Mouse (Mus musculus): ENCODE measurements at regions not wholly inside any gene's neighbourhood (a gene's known extent, or its start where the extent isn't known, plus 50 kb on each side); places are given as distances from the start of the nearest gene placed in this dataset.
"Not testable (repeated sequence)": the region's sequence is repeated elsewhere in the genome, so short reads cannot be mapped to it uniquely, and the experiment has no call there.

GRCm38 (mm10) chr13:39425944-39426343 lies 465.3 kb upstream of the Slc35b3 start:
- 68% methylated on average over 6 of the region's 6 CpGs for WGBS
- Histone ChIP-seq H3K27ac (no peak overlapping the region), H3K36me3 (replicated peaks) (no peaks in the 10 kb centered on the region), H3K4me1 (no peaks in the 10 kb centered on the region), H3K27me3 (ENCODE audit: poor library complexity, severe bottlenecking) (no peaks in the 10 kb centered on the region), H3K4me3 (no peak overlapping the region), H3K9me3 (no peaks in the 10 kb centered on the region)
- DNase-seq (ENCODE audit: extremely low spot score, low spot score) = no peak

DNA sequence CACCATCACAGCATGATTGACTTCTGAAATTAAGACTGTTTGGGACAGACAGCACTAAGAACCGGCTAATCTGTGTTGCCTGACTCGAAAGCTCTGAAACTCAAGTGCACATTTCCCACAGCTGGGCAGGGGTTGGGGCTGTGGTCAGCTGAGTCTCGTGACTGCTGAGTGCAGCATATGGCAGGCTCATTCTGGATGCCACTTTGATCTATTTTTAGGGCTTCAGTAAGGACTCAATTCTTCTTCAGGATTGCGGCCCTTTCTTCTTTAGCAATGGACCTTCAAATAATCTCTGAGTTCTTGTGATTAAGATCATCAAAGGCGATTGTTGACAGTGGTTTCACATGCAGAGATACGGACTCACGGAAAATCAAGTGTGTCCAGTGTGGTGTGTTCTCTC lies 457.5 kb upstream of the Slc35b3 start:
- no peak overlapping the region for H3K4me3 ChIP-seq
- 65% methylated on average over 7 of the region's 7 CpGs for WGBS
- DNase-seq (ENCODE audit: extremely low spot score, low spot score) = no peak

GRCm38 (mm10) chr13:39411471-39412251 lies 451.0 kb upstream of the Slc35b3 start:
- 64% methylated on average over 14 of the region's 14 CpGs for WGBS
- no peaks in the 10 kb centered on the region for H3K36me3 ChIP-seq (replicated peaks)
- no peak overlapping the region for H3K4me3 ChIP-seq
- peaks cover 3% of the 10 kb centered on the region; the same call in 1 of the 2 replicates for H3K4me1 ChIP-seq
- no peaks in the 10 kb centered on the region for H3K9me3 ChIP-seq
- H3K27ac ChIP-seq = no peak overlapping the region
- H3K27me3 ChIP-seq (ENCODE audit: poor library complexity, severe bottlenecking) = peaks cover 7% of the 10 kb centered on the region
- no peak for DNase-seq (ENCODE audit: extremely low spot score, low spot score)

More for the DNA sequence above, 457.5 kb upstream of the Slc35b3 start:
- H3K4me1 ChIP-seq = 0 out of 2 replicates have a peak, but pooled peaks cover 5% of the 10 kb centered on the region
- H3K9me3 ChIP-seq = no peaks in the 10 kb centered on the region
- no peaks in the 10 kb centered on the region for H3K36me3 ChIP-seq (replicated peaks)
- H3K27me3 ChIP-seq (ENCODE audit: poor library complexity, severe bottlenecking) = no peaks in the 10 kb centered on the region
- no peak overlapping the region for H3K27ac ChIP-seq

DNA sequence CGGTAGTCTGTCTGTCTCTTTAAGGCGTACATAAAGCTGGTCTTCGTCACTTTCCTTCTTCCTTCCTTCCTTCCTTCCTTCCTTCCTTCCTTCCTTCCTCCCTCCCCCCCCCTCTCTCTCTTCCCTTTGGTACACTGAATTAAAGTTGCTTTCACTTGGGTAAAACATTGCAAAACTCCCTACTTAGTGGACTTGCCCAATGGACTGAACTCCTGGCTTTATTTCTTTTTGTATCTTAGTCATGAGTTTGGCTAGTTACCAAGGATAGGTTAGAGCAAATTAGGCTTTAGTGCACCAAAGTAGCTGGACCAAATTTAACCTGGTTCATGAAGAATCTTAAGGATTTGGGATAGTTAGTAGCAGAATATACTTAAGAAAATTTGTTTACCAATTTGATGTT lies 431.9 kb upstream of the Slc35b3 start:
- no peak for DNase-seq (ENCODE audit: extremely low spot score, low spot score)
- no peaks in the 10 kb centered on the region for H3K36me3 ChIP-seq (replicated peaks)
- H3K27me3 ChIP-seq (ENCODE audit: poor library complexity, severe bottlenecking) = no peaks in the 10 kb centered on the region
- no peaks in the 10 kb centered on the region for H3K4me1 ChIP-seq
- no peaks in the 10 kb centered on the region for H3K9me3 ChIP-seq
- 89% methylated on average over 3 of the region's 3 CpGs for WGBS
- H3K4me3 ChIP-seq = no peak overlapping the region
- H3K27ac ChIP-seq = no peak overlapping the region

DNA sequence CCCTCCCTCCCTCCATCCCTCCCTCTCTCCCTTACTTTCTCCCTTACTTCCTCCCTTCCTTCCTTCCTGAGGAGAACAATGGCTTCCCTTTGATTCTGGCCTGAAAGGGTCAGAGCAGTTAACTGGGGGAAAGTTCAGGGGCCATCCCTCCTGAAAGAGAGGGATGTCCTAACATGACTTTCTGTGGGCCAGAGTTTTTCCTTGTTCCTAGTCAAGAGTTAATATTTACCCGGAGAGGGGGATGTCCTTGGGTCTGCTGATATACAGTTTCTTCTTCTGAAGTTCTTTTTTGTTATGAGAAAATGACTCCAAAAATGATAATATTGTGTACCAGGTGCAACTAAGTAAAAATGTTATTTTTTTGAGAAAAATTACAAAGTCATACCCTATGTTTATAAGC lies 431.5 kb upstream of the Slc35b3 start:
- DNase-seq (ENCODE audit: extremely low spot score, low spot score); H3K9me3 ChIP-seq; H3K4me1 ChIP-seq; H3K4me3 ChIP-seq; H3K27ac ChIP-seq; H3K27me3 ChIP-seq (ENCODE audit: poor library complexity, severe bottlenecking); H3K36me3 ChIP-seq (replicated peaks): not testable (repeated sequence)
- WGBS = 85% methylated on average over 1 of the region's 1 CpGs

DNA sequence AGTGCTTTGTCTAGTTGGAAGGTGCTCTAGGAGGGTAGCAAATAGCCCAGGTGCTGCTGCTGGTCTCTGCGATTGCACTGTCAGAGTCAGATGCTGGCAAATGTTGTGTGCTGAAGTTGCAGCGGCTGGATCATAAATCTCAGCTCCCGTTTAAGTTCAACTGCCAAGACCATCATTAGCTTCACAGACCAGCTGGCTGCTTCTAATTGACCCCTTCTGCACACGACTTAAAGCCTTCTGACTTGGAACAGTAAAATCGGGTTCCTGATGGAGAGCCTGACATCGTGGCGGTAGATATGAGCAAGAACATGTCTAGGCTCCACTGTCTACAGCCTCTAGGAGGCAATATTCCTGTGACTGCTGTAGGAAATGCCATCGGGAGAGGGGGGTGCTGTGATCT lies 416.0 kb upstream of the Slc35b3 start:
- H3K27ac ChIP-seq = no peak overlapping the region
- WGBS = 92% methylated on average over 8 of the region's 8 CpGs
- DNase-seq (ENCODE audit: extremely low spot score, low spot score) = no peak

GRCm38 (mm10) chr13:39376269-39376668 lies 415.6 kb upstream of the Slc35b3 start:
- no peaks in the 10 kb centered on the region for H3K36me3 ChIP-seq (replicated peaks)
- H3K4me3 ChIP-seq = no peak overlapping the region
- H3K9me3 ChIP-seq = no peaks in the 10 kb centered on the region
- 94% methylated on average over 6 of the region's 6 CpGs for WGBS
- H3K4me1 ChIP-seq = no peaks in the 10 kb centered on the region
- DNase-seq (ENCODE audit: extremely low spot score, low spot score) = no peak
- no peak overlapping the region for H3K27ac ChIP-seq
- no peaks in the 10 kb centered on the region for H3K27me3 ChIP-seq (ENCODE audit: poor library complexity, severe bottlenecking)

More for the DNA sequence above, 416.0 kb upstream of the Slc35b3 start:
- Histone ChIP-seq H3K27me3 (ENCODE audit: poor library complexity, severe bottlenecking) (no peaks in the 10 kb centered on the region), H3K4me1 (no peaks in the 10 kb centered on the region), H3K36me3 (replicated peaks) (no peaks in the 10 kb centered on the region), H3K4me3 (no peak overlapping the region), H3K9me3 (no peaks in the 10 kb centered on the region)

DNA sequence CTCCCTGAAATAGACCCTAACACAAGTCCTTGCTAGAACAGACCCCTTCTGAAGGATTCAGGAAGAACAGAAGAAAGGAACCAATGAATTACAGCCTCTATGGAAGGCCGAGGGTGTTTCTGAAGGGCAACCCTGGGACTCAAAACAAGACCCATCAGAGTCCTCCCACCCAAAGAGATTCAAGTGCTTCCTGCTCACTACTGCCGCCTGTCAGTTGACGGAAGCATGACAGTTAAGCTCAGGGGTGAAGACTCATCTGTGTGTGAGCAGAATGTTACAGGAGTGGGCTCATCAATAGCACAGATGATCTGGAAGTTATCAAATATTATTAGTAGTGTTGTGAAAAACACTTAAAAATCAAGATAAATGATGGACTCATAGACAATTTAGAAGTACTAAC lies 411.9 kb upstream of the Slc35b3 start:
- Histone ChIP-seq H3K4me3 (no peak overlapping the region), H3K4me1 (no peaks in the 10 kb centered on the region), H3K27ac (no peak overlapping the region), H3K36me3 (replicated peaks) (no peaks in the 10 kb centered on the region), H3K9me3 (no peaks in the 10 kb centered on the region), H3K27me3 (ENCODE audit: poor library complexity, severe bottlenecking) (no peaks in the 10 kb centered on the region)
- DNase-seq (ENCODE audit: extremely low spot score, low spot score) = no peak
- 80% methylated on average over 3 of the region's 3 CpGs for WGBS

DNA sequence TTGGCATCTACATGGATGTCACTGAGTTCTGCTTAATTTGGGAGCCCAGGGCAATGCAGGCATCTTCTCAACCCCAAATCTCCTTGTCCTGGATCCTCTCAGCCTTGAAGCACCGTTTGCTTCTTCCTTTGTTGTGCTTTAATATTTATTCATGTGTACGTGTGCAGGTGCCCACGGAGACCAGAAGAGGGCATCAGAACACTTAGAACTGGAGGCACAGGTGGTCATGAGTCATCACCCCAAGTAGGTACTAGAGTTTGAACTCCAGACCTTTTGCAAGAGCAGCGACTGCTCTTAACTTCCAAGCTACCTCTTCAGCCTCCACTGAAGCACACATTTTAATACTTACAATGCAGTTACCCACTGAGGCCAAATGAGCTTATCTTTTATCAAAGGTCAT lies 403.0 kb upstream of the Slc35b3 start:
- 71% methylated on average over 4 of the region's 4 CpGs for WGBS
- H3K27me3 ChIP-seq (ENCODE audit: poor library complexity, severe bottlenecking) = no peaks in the 10 kb centered on the region
- H3K4me1 ChIP-seq = peaks cover 30% of the 10 kb centered on the region
- H3K36me3 ChIP-seq (replicated peaks) = no peaks in the 10 kb centered on the region
- H3K9me3 ChIP-seq = no peaks in the 10 kb centered on the region
- no peak for DNase-seq (ENCODE audit: extremely low spot score, low spot score)
- H3K27ac ChIP-seq = no peak overlapping the region
- no peak overlapping the region for H3K4me3 ChIP-seq

DNA sequence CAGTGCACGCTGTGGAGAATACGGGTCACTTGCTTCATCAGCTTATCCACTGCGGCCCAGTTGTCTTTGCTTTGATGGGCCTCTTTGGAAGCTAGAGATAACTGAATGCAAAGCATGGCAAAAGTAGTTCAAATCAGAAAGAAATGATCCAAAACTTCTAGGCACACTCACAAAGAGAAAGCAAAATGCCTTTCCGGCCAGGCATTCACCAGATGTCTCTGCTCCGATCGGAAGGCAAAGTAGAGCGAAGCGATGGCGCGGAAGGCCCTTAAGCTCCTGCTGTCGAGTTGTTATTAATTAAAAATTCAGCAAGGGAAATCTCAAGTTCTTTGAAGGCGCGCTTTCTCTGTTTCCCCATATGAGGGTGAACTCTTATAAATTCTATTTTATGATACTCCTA lies 401.9 kb upstream of the Slc35b3 start:
- no peaks in the 10 kb centered on the region for H3K9me3 ChIP-seq
- no peak overlapping the region for H3K27ac ChIP-seq
- no peak for DNase-seq (ENCODE audit: extremely low spot score, low spot score)
- peaks cover 30% of the 10 kb centered on the region for H3K4me1 ChIP-seq
- H3K27me3 ChIP-seq (ENCODE audit: poor library complexity, severe bottlenecking) = no peaks in the 10 kb centered on the region
- no peaks in the 10 kb centered on the region for H3K36me3 ChIP-seq (replicated peaks)
- WGBS = 59% methylated on average over 13 of the region's 13 CpGs
- H3K4me3 ChIP-seq = no peak overlapping the region

GRCm38 (mm10) chr13:39351606-39352005 lies 390.9 kb upstream of the Slc35b3 start:
- no peak for DNase-seq (ENCODE audit: extremely low spot score, low spot score)
- Histone ChIP-seq H3K27me3 (ENCODE audit: poor library complexity, severe bottlenecking) (no peaks in the 10 kb centered on the region), H3K4me3 (no peak overlapping the region), H3K36me3 (replicated peaks) (no peaks in the 10 kb centered on the region), H3K27ac (no peak overlapping the region), H3K9me3 (no peaks in the 10 kb centered on the region), H3K4me1 (no peaks in the 10 kb centered on the region)
- 73% methylated on average over 2 of the region's 2 CpGs for WGBS

DNA sequence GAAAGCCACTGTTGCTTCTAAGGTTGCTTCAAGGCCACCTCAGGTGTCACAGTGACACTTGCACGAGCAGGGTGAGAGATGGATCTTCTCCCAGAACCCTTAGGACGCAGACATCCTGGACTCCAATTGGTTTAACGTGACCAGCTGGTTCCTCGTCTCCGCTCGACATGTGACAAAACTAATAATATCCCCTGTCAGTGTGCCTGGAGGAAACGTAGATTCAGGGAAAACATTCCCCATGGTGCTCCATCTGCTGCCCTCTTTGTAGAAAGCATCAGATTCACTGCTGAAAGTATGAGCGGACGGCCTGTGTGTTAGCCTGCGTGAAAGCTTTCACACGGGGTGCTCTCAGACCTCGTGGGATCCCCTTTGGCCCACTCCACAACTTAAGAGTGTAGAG lies 390.0 kb upstream of the Slc35b3 start:
- WGBS = 84% methylated on average over 12 of the region's 12 CpGs
- no peak for DNase-seq (ENCODE audit: extremely low spot score, low spot score)
- no peaks in the 10 kb centered on the region for H3K4me1 ChIP-seq
- no peaks in the 10 kb centered on the region for H3K9me3 ChIP-seq
- H3K27ac ChIP-seq = no peak overlapping the region
- no peaks in the 10 kb centered on the region for H3K27me3 ChIP-seq (ENCODE audit: poor library complexity, severe bottlenecking)
- H3K4me3 ChIP-seq = no peak overlapping the region
- no peaks in the 10 kb centered on the region for H3K36me3 ChIP-seq (replicated peaks)

GRCm38 (mm10) chr13:39347761-39348160 lies 387.1 kb upstream of the Slc35b3 start:
- Histone ChIP-seq H3K4me3 (no peak overlapping the region), H3K27ac (no peak overlapping the region), H3K9me3 (no peaks in the 10 kb centered on the region), H3K36me3 (replicated peaks) (no peaks in the 10 kb centered on the region), H3K4me1 (no peaks in the 10 kb centered on the region), H3K27me3 (ENCODE audit: poor library complexity, severe bottlenecking) (no peaks in the 10 kb centered on the region)
- DNase-seq (ENCODE audit: extremely low spot score, low spot score) = no peak
- whole genome bisulfite sequencing = 91% methylated on average over 6 of the region's 6 CpGs

DNA sequence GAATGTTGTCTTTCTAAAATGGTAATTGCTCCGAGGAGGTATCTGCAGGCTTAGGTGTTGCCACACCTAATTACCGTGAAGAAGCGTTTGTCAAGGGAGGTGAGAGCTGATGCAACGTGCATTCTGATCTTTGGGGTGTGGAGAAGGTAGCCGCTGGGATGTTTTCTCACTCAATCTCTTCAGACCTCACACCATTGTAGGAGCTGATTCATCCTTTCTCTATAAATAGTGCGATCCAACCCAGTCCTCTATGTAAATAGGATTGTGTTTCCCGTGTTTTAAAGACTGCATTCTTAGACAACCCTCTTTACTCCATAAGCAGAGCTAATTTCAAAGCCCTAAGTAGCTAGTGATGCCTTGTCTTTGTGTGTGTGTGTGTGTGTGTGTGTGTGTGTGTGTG lies 374.2 kb upstream of the Slc35b3 start:
- H3K36me3 ChIP-seq (replicated peaks) = no peaks in the 10 kb centered on the region
- H3K4me3 ChIP-seq = no peak overlapping the region
- 80% methylated on average over 7 of the region's 7 CpGs for WGBS
- no peak overlapping the region for H3K27ac ChIP-seq
- no peaks in the 10 kb centered on the region for H3K9me3 ChIP-seq
- no peaks in the 10 kb centered on the region for H3K4me1 ChIP-seq
- DNase-seq (ENCODE audit: extremely low spot score, low spot score) = no peak
- H3K27me3 ChIP-seq (ENCODE audit: poor library complexity, severe bottlenecking) = no peaks in the 10 kb centered on the region
